Mouse (Mus musculus): ENCODE data around the gene Plac1. TPM values are rescaled to one million over a fixed set of nuclear protein-coding genes. Genes with fewer than 3 reads are reported as not detected.

Gene Plac1
- polyA plus RNA-seq, 1 experiment from 2014 or later: 0.93 TPM

DNA sequence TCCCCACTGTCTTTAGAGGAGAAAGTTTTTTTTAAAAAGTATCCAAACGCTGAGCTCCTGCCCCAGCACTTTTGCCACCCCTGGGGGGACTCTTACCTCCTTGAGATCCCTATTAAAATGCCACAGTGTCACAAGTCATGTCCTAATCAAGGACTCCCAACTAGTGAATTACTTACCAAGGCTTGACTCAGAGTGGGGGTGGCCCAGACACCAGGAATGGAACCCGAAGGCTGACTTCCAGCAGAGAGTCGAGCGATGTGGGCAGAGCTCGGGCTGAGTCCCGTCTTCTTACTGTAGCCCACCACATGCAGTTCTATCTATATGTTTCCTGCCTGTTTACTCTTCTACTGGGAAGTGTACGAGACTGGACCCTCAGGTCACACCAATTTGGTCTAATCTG is 30.5 kb downstream of the Plac1 start:
- no peak for ATAC-seq
- Histone ChIP-seq H3K9ac (ENCODE audit: low read depth, low read length) (no peak overlapping the region), H3K4me3 (ENCODE audit: low read depth, low read length) (no peak overlapping the region), H3K36me3 (ENCODE audit: control insufficient read depth, insufficient read depth) (no peaks in the 10 kb centered on the region), H3K27ac (ENCODE audit: low read depth, low read length) (no peak overlapping the region), H3K4me2 (replicated peaks; ENCODE audit: low read depth) (no peak overlapping the region), H3K4me1 (replicated peaks; ENCODE audit: control insufficient read depth, insufficient read depth, low read length) (no peaks in the 10 kb centered on the region), H3K9me3 (ENCODE audit: control insufficient read depth) (no peaks in the 10 kb centered on the region), H3K27me3 (replicated peaks; ENCODE audit: control insufficient read depth, insufficient read depth, low read length) (no peaks in the 10 kb centered on the region)
- TF ChIP-seq CTCF (IDR thresholded peaks at IDR 0.05; ENCODE audit: low read depth): no peak
- 75% methylated on average over 7 of the region's 7 CpGs for WGBS

- 31% methylated on average over 3 of the region's 3 CpGs for WGBS
- H3K4me3 ChIP-seq (ENCODE audit: low read depth, low read length): no peak overlapping the region
- no peaks in the 10 kb centered on the region for H3K9me3 ChIP-seq (ENCODE audit: control insufficient read depth)
- TF ChIP-seq CTCF (IDR thresholded peaks at IDR 0.05; ENCODE audit: low read depth): no peak
- H3K9ac ChIP-seq (ENCODE audit: low read depth, low read length): no peak overlapping the region
- no peaks in the 10 kb centered on the region for H3K36me3 ChIP-seq (ENCODE audit: control insufficient read depth, insufficient read depth)
- no peak overlapping the region for H3K27ac ChIP-seq (ENCODE audit: low read depth, low read length)
- no peak overlapping the region for H3K4me2 ChIP-seq (replicated peaks; ENCODE audit: low read depth)
- ATAC-seq: no peak
- H3K4me1 ChIP-seq (replicated peaks; ENCODE audit: control insufficient read depth, insufficient read depth, low read length): no peaks in the 10 kb centered on the region
- H3K27me3 ChIP-seq (replicated peaks; ENCODE audit: control insufficient read depth, insufficient read depth, low read length): no peaks in the 10 kb centered on the region
These were observed 35.1 kb downstream of the Plac1 start for GRCm38 (mm10) chrX:53204690-53205311.

DNA sequence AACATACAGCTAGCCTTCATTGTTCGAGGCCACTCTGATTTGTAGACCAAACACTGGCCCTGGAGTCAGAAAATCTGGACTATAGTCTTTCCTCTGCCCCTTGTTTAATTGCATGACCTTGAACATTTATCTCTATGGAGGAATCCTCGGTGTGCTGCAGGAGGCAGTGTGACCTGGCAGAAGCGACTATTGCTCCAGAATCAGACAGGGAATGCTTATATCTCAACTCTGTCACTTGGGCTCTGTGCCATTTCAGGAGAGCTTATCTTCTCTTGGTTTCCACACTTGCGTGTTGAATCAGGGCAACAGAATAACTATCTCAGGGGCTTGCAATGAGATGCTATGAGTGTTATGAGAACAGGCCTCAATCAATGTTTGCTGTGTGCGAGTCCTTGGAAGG is 38.3 kb downstream of the Plac1 start:
- no peaks in the 10 kb centered on the region for H3K9me3 ChIP-seq (ENCODE audit: control insufficient read depth)
- H3K4me2 ChIP-seq (replicated peaks; ENCODE audit: low read depth): no peak overlapping the region
- H3K27ac ChIP-seq (ENCODE audit: low read depth, low read length): no peak overlapping the region
- H3K4me1 ChIP-seq (replicated peaks; ENCODE audit: control insufficient read depth, insufficient read depth, low read length): no peaks in the 10 kb centered on the region
- WGBS: 63% methylated on average over 5 of the region's 5 CpGs
- no peak overlapping the region for H3K4me3 ChIP-seq (ENCODE audit: low read depth, low read length)
- no peaks in the 10 kb centered on the region for H3K27me3 ChIP-seq (replicated peaks; ENCODE audit: control insufficient read depth, insufficient read depth, low read length)
- no peaks in the 10 kb centered on the region for H3K36me3 ChIP-seq (ENCODE audit: control insufficient read depth, insufficient read depth)
- no peak for ATAC-seq
- H3K9ac ChIP-seq (ENCODE audit: low read depth, low read length): no peak overlapping the region
- no peak for TF ChIP-seq CTCF (IDR thresholded peaks at IDR 0.05; ENCODE audit: low read depth)

DNA sequence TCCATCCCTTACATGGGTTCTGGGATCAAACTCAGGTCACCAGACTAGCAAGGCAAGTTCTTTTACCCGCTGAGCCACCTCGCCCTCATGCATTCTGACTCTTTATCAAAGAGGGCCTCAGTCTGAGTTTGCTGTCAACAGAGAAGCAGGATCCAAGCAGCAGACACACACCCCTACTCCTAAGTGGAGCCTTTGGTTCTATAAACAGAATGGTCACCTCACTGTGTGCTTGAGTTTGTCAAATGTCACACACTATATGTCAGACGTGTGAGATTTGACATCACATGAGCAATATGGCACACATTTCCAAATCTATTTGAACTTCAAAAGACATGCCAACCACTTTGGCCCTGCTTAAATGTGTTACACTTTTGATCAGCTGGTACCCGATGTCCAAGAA is 42.2 kb downstream of the Plac1 start:
- Histone ChIP-seq H3K4me2 (replicated peaks; ENCODE audit: low read depth) (no peak overlapping the region), H3K27me3 (replicated peaks; ENCODE audit: control insufficient read depth, insufficient read depth, low read length) (no peaks in the 10 kb centered on the region), H3K27ac (ENCODE audit: low read depth, low read length) (no peak overlapping the region), H3K4me3 (ENCODE audit: low read depth, low read length) (no peak overlapping the region), H3K4me1 (replicated peaks; ENCODE audit: control insufficient read depth, insufficient read depth, low read length) (no peaks in the 10 kb centered on the region), H3K36me3 (ENCODE audit: control insufficient read depth, insufficient read depth) (no peaks in the 10 kb centered on the region), H3K9ac (ENCODE audit: low read depth, low read length) (no peak overlapping the region), H3K9me3 (ENCODE audit: control insufficient read depth) (no peaks in the 10 kb centered on the region)
- ATAC-seq: no peak
- TF ChIP-seq CTCF (IDR thresholded peaks at IDR 0.05; ENCODE audit: low read depth): no peak
- 75% methylated on average over 4 of the region's 4 CpGs for WGBS

GRCm38 (mm10) chrX:53196392-53196791 is 43.5 kb downstream of the Plac1 start:
- H3K4me1 ChIP-seq (replicated peaks; ENCODE audit: control insufficient read depth, insufficient read depth, low read length): no peaks in the 10 kb centered on the region
- no peaks in the 10 kb centered on the region for H3K36me3 ChIP-seq (ENCODE audit: control insufficient read depth, insufficient read depth)
- no peak overlapping the region for H3K4me2 ChIP-seq (replicated peaks; ENCODE audit: low read depth)
- no peaks in the 10 kb centered on the region for H3K27me3 ChIP-seq (replicated peaks; ENCODE audit: control insufficient read depth, insufficient read depth, low read length)
- H3K27ac ChIP-seq (ENCODE audit: low read depth, low read length): no peak overlapping the region
- WGBS: 73% methylated on average over 5 of the region's 5 CpGs
- H3K9ac ChIP-seq (ENCODE audit: low read depth, low read length): no peak overlapping the region
- no peak overlapping the region for H3K4me3 ChIP-seq (ENCODE audit: low read depth, low read length)
- no peak for TF ChIP-seq CTCF (IDR thresholded peaks at IDR 0.05; ENCODE audit: low read depth)
- H3K9me3 ChIP-seq (ENCODE audit: control insufficient read depth): no peaks in the 10 kb centered on the region
- no peak for ATAC-seq

- WGBS: 60% methylated on average over 1 of the region's 1 CpGs
- Histone ChIP-seq H3K27me3 (replicated peaks; ENCODE audit: control insufficient read depth, insufficient read depth, low read length) (no peaks in the 10 kb centered on the region), H3K27ac (ENCODE audit: low read depth, low read length) (no peak overlapping the region), H3K9ac (ENCODE audit: low read depth, low read length) (no peak overlapping the region), H3K4me3 (ENCODE audit: low read depth, low read length) (no peak overlapping the region), H3K36me3 (ENCODE audit: control insufficient read depth, insufficient read depth) (no peaks in the 10 kb centered on the region), H3K4me1 (replicated peaks; ENCODE audit: control insufficient read depth, insufficient read depth, low read length) (no peaks in the 10 kb centered on the region), H3K9me3 (ENCODE audit: control insufficient read depth) (no peaks in the 10 kb centered on the region), H3K4me2 (replicated peaks; ENCODE audit: low read depth) (no peak overlapping the region)
- ATAC-seq: no peak
- TF ChIP-seq CTCF (IDR thresholded peaks at IDR 0.05; ENCODE audit: low read depth): no peak
These were observed 51.2 kb downstream of the Plac1 start for GRCm38 (mm10) chrX:53188692-53189091.

- no peaks in the 10 kb centered on the region for H3K9me3 ChIP-seq (ENCODE audit: control insufficient read depth)
These were observed 60.1 kb downstream of the Plac1 start for GRCm38 (mm10) chrX:53179801-53180200.

More at GRCm38 (mm10) chrX:53179801-53180200, 60.1 kb downstream of the Plac1 start:
- Histone ChIP-seq H3K36me3 (ENCODE audit: control insufficient read depth, insufficient read depth) (no peaks in the 10 kb centered on the region), H3K27me3 (replicated peaks; ENCODE audit: control insufficient read depth, insufficient read depth, low read length) (no peaks in the 10 kb centered on the region), H3K4me1 (replicated peaks; ENCODE audit: control insufficient read depth, insufficient read depth, low read length) (no peaks in the 10 kb centered on the region), H3K4me2 (replicated peaks; ENCODE audit: low read depth) (no peak overlapping the region), H3K9ac (ENCODE audit: low read depth, low read length) (no peak overlapping the region), H3K27ac (ENCODE audit: low read depth, low read length) (no peak overlapping the region), H3K4me3 (ENCODE audit: low read depth, low read length) (no peak overlapping the region)
- no peak for TF ChIP-seq CTCF (IDR thresholded peaks at IDR 0.05; ENCODE audit: low read depth)
- 68% methylated on average over 3 of the region's 3 CpGs for WGBS
- ATAC-seq: no peak

All from intestine, postnatal 0 days (tissue).